Mouse (Mus musculus) c-Kit-positive CD71-positive TER-119-negative erythroid progenitor cells, embryonic 14.5 days (primary cell): Measurements from ENCODE around the gene Tom1l2.

Experiments
- DNase-seq: peaks from one replicate; pipeline ENCODE4 v3.0.0-alpha.2; 2013; ENCODE audit warnings: low read depth

The Tom1l2 gene

GRCm38 (mm10) chr11:60352559-60353411 is at the start of gene Tom1l2, which contains the start of gene Drc3:
TSS of gene Tom1l2 (minus strand) at chr11:60352905.
TSS of gene Drc3 (plus strand) at chr11:60353329.
- peak; percentile 100 for DNase-seq

- DNase-seq, result no peak
These were observed 44.5 kb upstream of the Tom1l2 start for GRCm38 (mm10) chr11:60397172-60397571.

- DNase-seq, result no peak
These were observed 43.8 kb upstream of the Tom1l2 start for GRCm38 (mm10) chr11:60396546-60396945.

GRCm38 (mm10) chr11:60391346-60391745 is 38.6 kb upstream of the Tom1l2 start:
- DNase-seq, result no peak

GRCm38 (mm10) chr11:60387944-60388343 is 35.2 kb upstream of the Tom1l2 start:
- no peak for DNase-seq

- DNase-seq, result no peak
These were observed 33.2 kb upstream of the Tom1l2 start for GRCm38 (mm10) chr11:60385946-60386345.

- no peak for DNase-seq
These were observed 32.2 kb upstream of the Tom1l2 start for GRCm38 (mm10) chr11:60384762-60385421.

- no peak for DNase-seq
These were observed 30.8 kb upstream of the Tom1l2 start for GRCm38 (mm10) chr11:60383518-60383917.

GRCm38 (mm10) chr11:60374481-60374880 is 21.8 kb upstream of the Tom1l2 start:
- no peak for DNase-seq

- DNase-seq, result no peak
These were observed 17.7 kb upstream of the Tom1l2 start for GRCm38 (mm10) chr11:60370431-60370830.

- DNase-seq, result no peak
These were observed 16.7 kb upstream of the Tom1l2 start for GRCm38 (mm10) chr11:60369448-60369847.

- DNase-seq, result no peak
These were observed 16.2 kb upstream of the Tom1l2 start for GRCm38 (mm10) chr11:60368909-60369308.

- no peak for DNase-seq
These were observed 14.6 kb upstream of the Tom1l2 start for GRCm38 (mm10) chr11:60367256-60367655.

GRCm38 (mm10) chr11:60366239-60367019 is 13.7 kb upstream of the Tom1l2 start:
- DNase-seq, result no peak

GRCm38 (mm10) chr11:60360631-60361201 is 8.0 kb upstream of the Tom1l2 start:
- DNase-seq, result no peak

GRCm38 (mm10) chr11:60359936-60360335 is 7.2 kb upstream of the Tom1l2 start:
- no peak for DNase-seq

- no peak for DNase-seq
These were observed 6.4 kb upstream of the Tom1l2 start for GRCm38 (mm10) chr11:60359138-60359537.

- DNase-seq, result no peak
These were observed 5.8 kb upstream of the Tom1l2 start for GRCm38 (mm10) chr11:60358548-60358947.

GRCm38 (mm10) chr11:60357116-60357515 is 4.4 kb upstream of the Tom1l2 start:
- no peak for DNase-seq

GRCm38 (mm10) chr11:60355952-60356351 is 3.2 kb upstream of the Tom1l2 start:
- no peak for DNase-seq

- no peak for DNase-seq
These were observed 757 bp downstream of the Tom1l2 start for GRCm38 (mm10) chr11:60351925-60352371.

GRCm38 (mm10) chr11:60351388-60351787 is 1.3 kb downstream of the Tom1l2 start:
- DNase-seq, result no peak
